Mouse (Mus musculus): ENCODE results near the gene Tmco1. TPM values are rescaled to one million over a fixed set of nuclear protein-coding genes. Genes with fewer than 3 reads are reported as not detected.

Tmco1 gene
- total RNA-seq, 1 experiment from 2014 or later: 120 TPM

DNA sequence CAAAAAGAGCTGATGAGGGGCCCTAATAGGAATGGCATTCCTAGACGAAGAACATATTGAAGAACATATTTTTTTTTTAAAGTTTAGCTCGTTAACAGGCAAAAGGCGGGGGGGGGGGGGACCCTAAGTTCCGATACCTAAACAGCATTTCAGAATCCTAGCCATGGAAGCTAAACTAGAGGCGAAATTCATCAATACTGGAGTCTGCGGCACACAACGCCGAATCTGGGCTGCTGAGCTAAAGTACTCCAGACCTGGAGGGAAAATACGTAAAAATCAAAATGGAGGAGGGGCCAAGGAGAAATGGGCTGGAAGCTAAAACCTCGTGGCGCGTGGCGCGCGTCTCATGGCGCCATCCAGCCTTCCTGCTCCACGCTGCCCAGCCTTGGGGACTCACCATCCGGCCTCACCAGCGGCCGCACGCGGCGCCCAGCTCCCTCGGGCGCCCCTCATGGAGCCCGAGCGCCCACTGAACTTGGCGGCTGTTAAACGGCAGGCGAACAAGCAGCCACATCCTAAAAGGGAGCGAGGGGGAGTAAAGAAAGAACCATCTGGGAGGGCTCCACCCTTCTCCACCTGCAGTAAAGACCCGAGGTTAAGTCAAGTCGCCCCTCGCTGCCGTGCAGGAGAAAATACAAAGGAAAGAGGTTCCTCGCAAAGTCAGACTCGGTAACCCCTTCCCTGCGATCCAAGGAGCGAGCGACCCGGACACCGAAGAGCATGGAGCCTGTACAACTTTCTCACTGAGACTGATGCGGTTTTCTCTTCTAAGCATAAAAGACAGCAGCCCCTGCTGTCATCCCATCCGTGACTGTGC, 24.5 kb upstream of the Tmco1 start:
- DNase-seq: peak; percentile 76

DNA sequence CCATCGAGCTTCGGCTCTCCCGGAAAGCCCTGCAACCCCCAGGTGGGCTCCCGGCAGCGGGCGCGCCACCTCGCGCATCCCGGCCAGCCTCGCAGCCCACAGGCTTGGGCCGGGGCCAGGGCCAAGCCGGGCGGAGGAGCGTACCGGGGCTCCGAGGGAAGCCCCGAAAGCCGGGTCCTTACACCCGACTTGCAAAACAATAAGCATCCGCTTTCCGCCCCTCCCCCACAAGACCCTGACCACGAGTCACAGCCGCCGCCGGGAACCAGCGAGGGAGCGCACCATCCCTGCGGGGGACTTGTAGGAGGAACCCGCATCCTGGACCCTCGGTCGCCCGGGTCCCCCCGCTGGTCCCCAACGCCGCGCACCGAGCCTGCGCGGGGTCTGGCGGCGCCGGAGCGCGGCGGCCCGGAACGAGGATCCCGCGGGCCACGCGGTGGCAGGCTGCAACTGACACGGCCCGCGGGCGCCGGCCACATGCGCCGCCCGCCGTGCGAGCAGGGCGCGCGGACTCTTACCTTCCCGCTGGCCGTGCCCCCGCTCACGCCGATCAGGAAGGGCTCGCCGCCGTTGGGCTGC, 23.8 kb upstream of the Tmco1 start:
- DNase-seq: peak; percentile 79

GRCm38 (mm10) chr1:167284837-167285319, 23.3 kb upstream of the Tmco1 start:
- peak; percentile 95 for DNase-seq

- no peak for DNase-seq
These were observed 23.0 kb upstream of the Tmco1 start, which contains the start of gene Uck2 for GRCm38 (mm10) chr1:167285320-167285355. Gene Uck2, minus strand, starts transcription at chr1:167285320.

DNA sequence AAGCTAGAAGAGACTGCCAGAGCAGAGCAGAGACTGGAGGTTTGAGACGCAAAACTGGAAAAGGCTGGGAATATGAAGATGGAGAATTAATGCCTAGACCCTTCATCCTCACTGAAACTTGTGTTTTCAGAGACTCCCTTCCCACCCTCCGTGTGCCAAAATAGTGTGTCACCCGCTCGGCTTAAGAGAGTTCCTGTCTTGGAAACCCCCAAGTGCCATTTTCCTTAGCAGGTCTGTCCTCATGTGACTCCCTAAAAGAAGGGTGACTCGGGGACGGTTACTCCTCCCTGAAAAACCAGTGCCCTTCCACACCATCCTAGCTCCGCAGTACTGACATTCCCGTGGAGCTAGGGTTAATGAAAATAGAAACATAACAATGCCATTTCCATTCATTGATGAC, 22.8 kb upstream of the Tmco1 start:
- DNase-seq: no peak

DNA sequence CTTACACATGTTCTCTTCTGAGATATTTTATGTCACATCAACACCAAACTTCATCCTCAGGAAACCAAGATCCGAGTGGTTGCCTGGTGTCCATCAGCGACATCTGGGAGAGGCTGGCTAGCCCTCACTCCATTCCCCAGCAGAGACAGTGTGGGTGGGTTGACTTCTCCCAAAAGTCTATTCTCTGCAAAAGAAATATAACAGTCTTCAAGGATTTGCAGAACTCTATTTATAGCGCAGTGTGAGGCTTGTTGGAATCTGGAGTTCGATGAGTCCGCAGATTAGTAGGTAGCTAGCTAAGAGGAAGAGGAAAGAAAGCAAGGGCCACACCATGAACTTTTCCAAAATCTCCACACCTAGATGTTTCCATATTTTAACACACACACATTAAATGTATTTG, 21.0 kb upstream of the Tmco1 start:
- no peak for DNase-seq

DNA sequence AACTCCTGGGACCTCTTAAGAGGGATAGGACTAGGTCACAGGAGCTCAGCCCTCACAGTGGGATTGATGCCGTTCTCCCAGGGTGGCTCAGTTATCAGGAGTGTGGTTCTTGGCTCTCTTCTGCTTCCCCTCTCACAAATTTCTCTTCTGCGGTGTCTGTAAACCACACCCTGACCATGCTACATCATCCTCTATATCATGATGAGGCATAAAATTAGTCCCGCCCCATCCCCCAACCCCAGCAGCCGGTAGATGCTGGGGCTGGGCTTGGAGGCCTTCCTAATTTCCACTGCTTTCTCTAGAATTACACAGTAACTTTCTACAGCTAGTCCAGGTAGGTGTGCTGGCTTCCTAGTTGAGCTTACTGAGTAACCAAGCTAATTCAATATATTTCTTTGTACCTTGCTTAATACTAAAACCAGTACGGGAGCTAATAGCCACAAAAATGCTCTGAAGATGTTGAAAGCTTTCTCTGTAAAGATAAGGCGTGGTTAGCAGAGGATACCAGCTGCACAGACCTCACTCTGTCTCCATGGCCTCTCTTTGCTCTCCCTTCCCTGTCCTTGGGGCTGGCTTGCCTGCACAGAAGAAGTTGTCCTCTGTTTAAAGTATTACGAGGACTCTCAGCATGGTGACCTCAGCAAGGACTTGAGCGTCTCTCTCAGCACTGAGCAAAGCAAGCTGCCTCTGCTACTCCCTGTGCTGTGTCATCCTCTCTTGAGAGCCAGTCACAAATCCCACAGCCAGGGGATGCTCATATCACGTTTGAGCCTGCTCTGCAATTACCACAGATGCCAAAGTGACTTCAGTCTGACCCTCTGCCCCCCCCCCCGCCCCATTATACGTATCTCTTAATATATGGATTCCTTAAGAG, 19.3 kb upstream of the Tmco1 start:
- peak; percentile 44 for DNase-seq

- peak; percentile 42 for DNase-seq
These were observed 18.5 kb upstream of the Tmco1 start for GRCm38 (mm10) chr1:167289567-167290262.

DNA sequence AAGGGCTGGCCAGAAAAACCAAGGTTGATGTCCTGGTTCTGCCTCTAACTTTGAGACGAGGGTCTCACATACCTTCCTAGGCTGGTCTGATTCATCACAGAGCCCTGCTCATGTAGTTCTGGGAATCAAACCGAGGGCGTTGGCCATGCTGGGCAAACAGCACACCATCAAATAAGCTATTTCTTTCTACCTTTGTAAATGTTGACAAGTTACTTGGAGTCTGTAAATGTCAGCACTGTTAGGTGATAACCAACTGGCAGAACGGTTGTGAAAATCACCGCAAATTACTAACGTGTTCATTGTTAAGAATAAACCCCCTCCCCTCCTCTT, 17.9 kb upstream of the Tmco1 start:
- DNase-seq: no peak

GRCm38 (mm10) chr1:167291610-167292009, 16.6 kb upstream of the Tmco1 start:
- DNase-seq: no peak

DNA sequence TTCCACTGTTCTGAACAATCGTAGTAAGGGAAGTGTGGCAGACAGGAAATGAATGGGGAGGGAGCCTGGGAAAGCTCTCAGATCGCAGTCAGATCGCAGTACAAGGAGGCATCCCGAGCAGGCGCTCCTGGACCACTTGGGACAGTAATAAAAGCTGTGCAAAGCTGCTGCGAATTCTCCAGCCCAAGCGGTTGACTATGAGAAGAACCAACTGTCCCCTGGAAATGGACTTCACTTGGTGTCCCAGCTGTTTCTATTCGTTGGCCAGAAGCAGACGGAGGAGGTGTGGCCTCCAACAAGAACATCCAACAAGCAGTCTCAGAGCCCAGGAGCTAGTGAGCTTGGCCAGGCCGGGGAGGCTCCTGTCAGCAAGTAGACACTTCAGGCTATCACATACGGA, 15.7 kb upstream of the Tmco1 start:
- DNase-seq: no peak

- no peak for DNase-seq
These were observed 12.3 kb upstream of the Tmco1 start for GRCm38 (mm10) chr1:167295679-167296402.

- DNase-seq: no peak
These were observed 8.1 kb upstream of the Tmco1 start for GRCm38 (mm10) chr1:167300122-167300521.

DNA sequence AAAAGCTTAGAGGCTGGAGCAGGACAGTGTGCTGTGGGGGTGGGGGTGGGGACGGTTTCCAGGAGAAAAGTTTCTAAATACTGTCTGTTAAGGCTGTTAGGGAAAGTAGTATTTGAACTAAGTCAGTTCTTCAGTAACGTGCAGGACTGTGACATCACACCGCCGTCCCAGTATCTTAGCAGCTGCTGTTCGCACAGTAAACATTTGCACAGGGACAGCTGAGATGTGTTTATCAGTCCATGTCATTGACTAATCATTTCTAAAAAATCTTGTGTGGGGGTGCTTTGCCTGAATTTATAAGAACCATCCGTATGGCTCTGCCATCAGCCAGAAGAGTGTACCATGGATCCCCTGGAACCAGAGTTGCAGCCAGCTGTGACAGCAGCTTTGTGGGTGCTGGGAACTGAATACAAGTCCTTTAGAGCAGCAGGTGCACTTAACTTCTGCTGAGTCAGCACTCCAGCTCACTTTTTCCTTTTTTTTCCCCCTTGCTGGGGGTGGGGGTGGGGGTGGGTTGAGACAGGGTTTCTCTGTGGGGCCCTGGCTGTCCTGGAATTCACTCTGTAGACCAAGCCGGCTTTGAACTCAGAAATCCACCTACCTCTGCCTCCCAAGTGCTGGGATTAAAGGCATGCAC, 2.6 kb upstream of the Tmco1 start:
- no peak for DNase-seq

GRCm38 (mm10) chr1:167306451-167307240, 1.5 kb upstream of the Tmco1 start:
- peak; percentile 89 for DNase-seq

DNA sequence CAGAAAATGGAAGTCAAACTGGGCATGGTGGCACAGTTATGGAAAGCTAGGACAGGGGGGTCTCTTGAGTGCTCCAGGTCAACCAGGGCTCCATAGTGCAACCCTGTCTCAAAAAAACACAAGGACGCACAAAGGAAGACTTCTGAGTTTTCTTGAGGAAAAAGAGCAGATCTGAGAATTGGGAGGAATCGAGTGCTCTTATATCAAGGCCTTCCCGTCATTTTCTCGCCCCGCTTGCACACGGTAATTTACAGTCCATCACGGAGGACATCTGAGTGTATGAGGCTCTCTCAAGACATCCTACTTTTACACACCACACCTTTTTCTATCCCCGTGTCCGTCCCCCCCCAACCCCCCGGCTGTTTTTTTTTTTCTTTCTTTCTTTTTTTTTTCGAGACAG, 504 bp upstream of the Tmco1 start:
- DNase-seq: no peak

DNA sequence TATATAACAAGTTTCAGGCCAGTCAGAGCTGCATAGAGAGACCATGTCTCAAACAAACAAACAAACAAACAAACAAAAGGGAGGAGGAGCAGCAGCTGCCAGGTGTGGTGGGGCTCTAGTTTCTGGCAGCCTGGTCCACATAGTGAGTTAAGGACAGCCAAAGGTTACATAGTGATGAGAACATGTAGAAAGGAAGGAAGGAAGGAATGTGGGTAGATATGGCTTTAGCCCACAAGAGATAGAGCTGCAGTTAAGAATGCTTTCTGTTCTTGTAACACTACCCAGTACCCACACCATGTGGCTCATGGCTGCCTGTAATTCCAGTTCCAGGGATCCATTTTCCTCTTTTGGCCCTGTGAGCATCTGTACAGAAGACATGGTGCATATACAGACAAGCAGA, 4.2 kb downstream of the Tmco1 start:
- DNase-seq: no peak

DNA sequence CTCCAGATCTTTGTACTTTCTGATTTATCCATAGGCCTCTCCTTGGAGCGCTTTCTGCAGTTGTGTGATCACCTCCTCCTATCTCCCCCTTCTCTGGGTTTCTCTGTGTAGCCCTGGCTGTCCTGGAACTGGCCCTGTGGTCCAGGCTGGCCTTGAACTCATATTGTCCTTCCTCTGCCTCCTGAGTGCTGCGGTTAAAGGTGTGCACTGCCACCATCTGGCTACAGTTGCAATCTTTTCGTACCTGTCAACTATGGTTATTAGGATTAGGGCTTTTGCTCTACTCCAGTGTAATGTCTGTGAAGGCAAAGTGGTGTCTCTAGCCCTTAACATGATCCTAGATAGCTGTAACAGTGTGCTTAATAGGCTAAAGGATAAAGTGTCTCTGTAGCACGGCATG, 5.0 kb downstream of the Tmco1 start:
- no peak for DNase-seq

- peak; percentile 62 for DNase-seq
These were observed 13.5 kb downstream of the Tmco1 start for GRCm38 (mm10) chr1:167321691-167322090.

- DNase-seq: no peak
These were observed 20.6 kb downstream of the Tmco1 start for GRCm38 (mm10) chr1:167328776-167329175.

DNA sequence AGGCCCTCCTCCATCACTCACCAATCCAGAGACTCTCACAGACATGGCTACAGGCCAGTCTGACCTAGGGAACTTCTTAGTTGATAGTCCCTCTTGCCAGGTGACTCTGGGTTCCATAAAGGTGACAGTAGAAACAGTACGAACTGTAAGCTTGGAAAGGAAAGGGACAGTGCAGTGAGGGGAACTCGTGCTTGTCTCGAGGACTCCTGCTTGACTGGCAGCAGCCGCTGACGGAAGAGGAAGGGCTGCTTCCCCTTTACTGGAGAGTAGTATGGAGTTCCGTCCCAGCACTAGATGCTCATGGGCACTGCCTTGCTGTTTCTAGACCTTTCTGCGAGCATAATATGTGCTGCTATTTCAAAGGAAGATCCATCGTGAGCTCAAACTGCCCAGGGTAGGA, 22.9 kb downstream of the Tmco1 start:
- DNase-seq: no peak

Data from adrenal gland, postnatal 14 days (tissue).